Mouse (Mus musculus) spleen, postnatal 10 days (tissue): ENCODE data around the gene Timm8a1.

Experiments used
- DNase-seq, 2 experiments: peaks; one replicate each; pipeline ENCODE4 v3.0.0; 2021 to 2022; ENCODE audit warnings: low spot score in 2 of 2

Timm8a1 gene

DNA sequence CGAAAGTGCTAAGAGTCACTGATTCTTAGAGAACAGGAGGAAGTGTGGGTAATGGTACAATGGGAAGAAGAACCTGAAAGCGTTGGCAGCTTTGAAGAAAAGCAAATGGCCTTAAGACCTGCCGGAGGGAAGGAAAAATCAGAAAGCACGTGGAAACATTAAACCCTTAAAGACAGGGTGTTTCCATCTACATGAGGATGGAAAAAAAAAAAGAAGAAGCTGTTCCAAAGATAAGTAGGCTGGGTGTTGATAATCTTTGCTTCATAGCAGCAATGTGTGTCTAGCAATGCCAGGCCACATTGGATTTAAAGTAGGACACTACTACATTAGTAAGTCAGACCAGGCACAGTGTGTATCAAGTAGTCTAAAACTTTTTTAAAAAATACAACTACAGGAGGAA is 16.4 kb downstream of the Timm8a1 start:
- no peak for DNase-seq

DNA sequence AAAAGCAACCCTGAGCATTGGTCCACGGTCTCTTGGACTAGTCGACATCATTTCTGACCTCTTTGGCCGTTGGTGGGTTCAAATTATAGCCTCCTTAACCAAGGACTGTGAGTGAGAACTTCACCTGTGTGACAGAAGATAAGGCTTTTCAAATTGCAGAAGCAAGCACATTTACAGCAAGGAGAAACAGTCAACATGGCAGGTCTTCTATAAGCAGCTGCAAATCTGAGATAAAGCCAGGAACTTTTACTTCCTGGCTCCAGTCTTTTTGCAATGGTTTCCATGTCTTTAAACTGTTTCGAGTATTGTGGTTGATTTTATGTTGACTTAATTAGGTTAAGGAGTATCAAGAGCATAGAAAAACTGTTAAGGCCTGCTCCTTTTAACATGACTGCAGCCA is 17.9 kb downstream of the Timm8a1 start:
- no peak for DNase-seq

DNA sequence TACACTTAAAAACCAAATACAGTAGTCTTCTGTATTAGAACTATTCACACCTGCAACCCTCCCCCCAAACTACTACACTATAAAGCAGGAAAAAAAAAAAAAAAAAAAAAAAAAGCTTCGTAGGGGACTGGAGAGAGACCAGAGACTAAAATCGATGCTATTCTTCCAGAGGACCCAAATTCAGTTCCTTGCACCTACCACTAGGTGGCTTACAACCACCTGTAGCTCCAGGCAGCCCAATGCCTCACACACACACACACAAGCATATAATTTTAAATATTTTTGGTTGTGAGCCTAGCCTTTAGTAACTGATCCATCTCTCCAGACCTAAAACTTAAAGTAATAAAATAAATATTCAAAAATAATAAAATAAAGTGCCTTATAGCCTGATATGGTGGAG is 32.2 kb downstream of the Timm8a1 start:
- DNase-seq = no peak

DNA sequence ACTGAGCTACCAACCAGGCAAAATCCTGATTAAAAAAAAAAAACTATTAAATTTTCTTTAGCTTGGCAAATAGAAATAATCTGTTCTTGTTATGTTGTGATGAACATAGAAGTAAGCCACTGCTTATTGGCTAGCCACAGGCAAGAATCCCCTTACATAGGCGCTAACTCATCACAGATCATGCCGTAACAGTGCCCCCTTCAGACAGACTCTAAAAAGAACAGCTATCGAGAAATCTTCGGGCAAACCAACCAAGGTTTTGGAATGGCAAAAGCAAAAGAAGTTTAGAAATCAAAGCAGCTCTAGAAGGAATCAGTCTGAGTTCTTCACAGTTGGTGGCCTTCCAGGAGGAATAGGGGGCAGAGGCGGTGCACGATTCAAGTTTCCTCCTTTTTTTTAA is 33.7 kb downstream of the Timm8a1 start:
- no peak for DNase-seq

DNA sequence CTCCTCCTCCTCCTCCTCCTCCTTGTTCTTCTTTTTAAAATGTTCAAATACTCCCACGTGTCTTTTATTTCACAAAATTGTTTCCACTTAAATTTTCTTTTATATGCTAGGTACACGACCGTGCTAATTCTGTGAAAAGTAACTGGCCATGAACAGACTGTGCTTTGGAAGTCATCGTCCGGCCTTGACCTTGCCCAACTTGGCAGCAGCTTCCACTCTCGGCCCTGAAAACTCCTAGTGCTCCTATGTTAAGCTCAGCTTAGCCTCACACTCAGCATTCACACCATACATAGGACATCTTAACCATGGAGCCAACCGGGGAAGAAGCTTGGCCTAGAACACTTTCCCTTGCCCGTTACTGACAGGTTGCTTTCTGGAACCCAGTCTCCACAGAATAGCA is 41.0 kb downstream of the Timm8a1 start:
- DNase-seq = no peak
